Mouse (Mus musculus): ENCODE results near the gene Tctex1d1.

The Tctex1d1 gene

DNA sequence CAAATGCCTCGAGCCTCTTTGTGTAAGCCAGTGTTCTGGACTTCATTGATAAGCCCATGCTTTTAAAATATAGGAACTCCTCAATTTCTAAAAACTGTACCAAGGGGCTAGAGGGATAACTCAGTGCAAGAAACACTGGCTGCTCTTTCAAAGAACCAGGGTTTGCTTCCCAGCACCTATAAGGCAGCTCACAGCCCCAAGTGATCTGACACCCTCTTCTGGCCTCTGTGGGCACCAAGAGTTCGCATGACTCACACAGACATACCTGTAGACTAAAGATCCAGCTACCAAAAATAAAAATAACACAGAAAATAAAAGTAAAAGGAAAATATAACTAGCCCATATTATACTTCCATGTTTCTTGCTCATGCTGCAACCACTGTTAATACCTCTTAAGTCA, 9.3 kb downstream of the Tctex1d1 start:
- no peak for DNase-seq (ENCODE audit: inconsistent ontology term)

DNA sequence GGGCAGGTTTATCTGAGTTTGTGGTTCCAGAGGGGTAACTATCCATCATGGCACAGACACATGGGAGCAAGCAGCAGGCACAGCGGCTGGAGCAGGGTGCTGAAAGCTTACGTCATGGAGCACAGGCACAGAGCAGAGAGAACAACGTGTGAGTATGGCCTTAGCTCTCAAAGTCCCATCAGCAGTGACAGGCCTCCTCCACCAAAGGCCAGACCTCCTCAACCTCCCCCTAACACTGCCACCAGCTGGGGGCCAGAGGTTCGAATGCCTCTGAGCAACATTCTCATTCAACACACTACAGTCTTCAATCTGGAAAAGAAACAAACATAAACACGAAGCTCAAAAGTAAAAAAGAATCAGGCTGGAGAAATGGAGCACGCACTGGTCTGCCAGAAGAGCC, 10.1 kb downstream of the Tctex1d1 start:
- DNase-seq (ENCODE audit: inconsistent ontology term) = no peak

DNA sequence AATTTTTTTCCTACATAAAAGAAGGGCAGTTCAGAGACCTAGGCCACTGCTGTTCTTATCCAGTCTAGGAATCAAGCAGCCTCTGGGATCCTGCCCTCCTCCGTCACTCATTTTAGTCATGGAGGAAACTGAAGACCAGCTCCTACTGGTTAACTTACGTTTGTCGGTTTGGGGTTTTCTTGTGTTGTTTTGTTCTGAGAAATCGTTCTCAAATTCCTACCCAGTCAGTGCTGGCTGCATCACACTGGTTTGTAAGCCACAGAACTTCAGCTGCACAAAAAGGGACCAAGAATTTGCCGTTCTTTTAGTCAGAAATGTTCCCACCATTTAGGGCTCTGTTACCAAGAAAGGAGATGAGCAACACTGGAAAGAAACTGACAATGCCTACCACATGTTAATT, 11.0 kb downstream of the Tctex1d1 start:
- DNase-seq (ENCODE audit: inconsistent ontology term) = no peak

DNA sequence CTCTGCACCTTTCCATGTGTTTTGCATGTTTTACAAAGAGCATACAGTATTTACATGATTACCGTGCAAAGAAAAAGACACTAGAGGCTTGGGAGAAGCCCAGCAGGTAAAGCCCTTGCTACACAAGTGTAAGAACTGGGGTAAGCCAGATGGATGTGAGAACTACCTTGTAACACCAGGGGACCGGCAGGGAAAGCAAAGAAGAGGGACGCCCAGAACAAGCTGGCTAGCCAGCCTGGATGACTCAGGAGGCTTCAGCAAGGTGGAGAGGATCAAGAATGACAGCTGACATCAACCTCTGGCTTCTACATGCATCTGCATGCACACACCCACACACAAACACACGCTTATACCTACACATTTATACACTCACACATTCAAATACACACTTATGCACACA, 11.6 kb downstream of the Tctex1d1 start:
- DNase-seq (ENCODE audit: inconsistent ontology term) = no peak

DNA sequence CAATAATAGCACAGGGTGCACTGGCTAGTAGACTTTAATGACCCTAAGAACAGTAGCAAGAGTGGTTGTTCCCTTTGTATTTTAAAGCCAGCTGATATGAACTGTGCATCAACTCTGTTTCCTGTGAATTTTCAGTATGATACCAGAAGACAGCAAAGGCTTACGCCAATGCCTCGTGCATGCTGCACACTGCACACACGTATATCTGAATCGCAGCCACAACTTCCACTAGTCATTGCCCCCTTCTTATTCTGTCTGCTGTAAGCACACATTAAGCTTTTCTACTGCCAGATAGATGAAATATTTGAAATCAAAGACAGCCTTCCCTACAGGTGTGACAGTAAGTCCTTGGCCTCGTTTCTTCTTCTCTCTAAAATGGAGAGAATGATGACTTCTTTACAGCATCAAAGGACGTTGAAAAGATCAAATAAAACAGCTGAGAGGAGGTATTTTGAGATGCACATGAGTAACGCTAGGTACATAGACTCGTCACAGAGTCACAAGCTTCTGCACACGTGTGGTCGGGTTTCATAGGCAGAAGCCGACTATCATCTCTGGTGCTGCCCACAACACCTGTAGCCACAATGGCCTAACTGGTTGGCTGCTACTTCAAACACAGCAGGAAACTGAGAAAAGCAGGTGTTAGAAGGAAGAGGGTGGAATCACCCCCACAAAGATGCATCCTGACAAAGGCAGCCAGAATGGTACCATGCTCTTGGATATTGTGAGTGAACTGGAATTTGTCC, 12.4 kb downstream of the Tctex1d1 start:
- no peak for DNase-seq (ENCODE audit: inconsistent ontology term)

DNA sequence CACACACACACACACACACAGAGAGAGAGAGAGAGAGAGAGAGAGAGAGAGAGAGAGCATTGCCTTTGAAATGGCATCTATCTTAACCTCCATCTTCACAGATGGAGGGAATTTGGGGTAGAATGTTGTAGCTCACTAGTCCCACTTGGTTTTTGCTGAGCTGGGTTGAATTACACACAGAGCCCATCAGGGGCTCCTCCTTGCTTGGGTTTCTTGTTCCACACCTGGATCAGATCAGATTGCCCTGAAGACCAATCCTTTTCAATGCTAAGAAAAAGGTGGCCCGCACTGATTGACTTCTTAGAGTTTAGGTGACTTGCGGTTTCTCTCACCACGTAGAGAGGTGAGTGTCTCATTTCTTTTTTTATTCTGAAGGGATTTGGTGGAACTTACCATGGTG, 13.3 kb downstream of the Tctex1d1 start:
- DNase-seq (ENCODE audit: inconsistent ontology term) = no peak

DNA sequence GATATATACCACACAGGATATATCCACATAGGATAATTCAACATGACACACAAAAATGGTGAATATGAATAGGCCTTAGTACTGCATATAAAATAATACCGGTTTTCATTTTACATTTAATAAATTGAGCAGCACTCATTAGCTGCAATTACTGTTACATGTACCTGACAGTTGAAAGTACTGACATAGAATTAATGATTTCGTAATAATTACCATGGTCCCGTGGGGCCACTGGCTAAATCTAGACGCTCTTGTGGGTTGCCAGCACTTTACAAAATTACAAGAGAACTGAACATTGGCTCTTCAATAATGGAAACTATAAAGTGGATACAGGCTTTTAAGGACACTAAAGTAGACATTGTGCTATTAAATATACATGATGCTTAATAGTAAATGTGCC, 26.3 kb downstream of the Tctex1d1 start:
- DNase-seq (ENCODE audit: inconsistent ontology term) = no peak

DNA sequence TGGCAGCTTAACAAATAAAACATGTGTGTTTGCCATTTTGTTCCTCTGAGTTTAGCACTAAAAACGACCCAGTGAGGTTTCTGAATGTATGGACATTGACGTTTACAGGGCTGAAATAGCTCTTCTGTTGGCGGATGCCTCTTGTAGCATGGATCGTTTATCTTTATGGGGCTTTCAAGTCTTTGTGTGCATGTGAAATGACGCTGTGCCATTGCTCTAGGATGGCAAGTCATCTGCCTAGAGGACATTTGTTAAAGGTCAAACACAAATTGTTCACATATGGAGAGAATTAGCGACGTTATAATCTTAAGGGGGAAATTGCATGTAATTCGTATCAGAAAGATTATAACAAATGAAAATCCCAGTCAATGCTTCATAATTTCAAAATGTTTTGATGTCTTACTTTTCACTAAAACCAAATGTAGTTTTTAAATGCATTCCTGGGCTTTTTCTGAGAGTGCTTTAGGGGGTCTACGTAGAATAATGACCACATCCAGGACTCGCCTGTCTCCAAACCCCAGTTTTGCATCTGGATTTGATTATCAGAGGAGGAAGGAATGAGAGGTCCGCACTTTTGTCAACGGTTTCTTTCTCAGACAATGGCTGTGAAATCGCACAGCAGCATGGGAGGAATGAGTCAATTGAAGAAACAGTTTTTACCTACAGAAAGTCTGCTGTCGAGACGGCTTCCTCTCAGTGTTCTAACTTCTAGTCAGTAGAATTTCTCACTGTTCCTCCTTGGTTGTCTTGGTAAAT, 27.0 kb downstream of the Tctex1d1 start:
- no peak for DNase-seq (ENCODE audit: inconsistent ontology term)

DNA sequence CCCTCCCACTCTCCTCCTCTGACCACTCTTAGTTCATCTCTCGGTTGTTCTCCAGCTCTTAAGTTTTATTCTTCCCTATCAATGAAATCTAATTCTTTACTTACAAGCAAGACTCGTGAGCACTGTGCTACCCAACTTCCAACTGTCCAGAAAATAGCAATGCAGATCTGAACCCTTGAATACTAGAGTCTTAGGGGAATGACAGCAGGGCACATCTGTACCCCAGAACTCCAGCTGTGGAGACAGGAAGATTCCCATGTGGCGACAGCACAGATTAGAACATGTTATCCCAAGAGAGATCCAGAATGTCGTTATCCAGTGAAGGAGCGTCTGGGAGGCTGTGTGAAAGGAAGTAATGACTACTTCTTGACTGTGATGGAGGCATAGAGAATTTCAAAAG, 27.9 kb downstream of the Tctex1d1 start:
- no peak for DNase-seq (ENCODE audit: inconsistent ontology term)

DNA sequence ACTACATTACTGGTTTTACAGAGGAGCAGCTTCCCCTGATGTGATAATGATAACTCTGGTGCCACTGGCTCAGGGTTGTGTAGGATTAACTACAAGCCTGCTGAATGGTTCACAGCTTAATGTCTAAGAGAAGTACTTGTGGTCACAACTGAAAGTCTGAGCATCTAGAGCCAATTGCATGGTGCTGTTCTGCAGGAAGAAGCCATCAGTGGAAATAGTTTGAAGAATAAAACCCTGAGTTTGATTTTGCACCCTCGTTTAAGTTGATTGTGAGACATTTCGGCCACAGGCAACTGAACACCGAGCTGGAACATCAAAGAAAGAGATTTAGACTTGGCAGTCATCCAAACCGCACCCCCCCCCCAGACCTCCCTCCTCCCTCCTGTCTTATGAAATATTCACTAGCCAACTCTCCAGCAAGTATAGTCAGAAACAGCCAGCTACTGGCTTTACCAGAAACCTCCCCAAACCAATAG, 28.6 kb downstream of the Tctex1d1 start:
- DNase-seq (ENCODE audit: inconsistent ontology term) = peak; percentile 72

DNA sequence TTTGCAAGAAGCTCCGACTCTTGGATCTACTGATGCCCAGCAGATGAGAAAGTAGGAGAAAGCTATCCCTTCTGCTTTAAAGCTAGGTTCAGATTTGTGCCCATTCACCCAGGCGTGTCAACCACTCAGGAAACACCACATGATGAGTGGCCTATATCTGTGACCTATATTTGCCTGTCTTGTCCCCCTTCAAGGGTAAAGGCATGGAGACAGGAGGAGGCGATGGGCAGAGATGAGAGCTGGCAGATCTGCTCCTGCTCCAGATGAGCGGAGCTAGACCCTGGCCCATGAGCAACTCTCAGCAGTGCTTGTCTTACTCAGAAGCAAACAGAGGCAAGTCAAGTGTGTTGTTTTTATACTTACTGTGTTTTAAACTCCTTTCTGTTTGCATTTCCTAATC, 32.3 kb downstream of the Tctex1d1 start:
- DNase-seq (ENCODE audit: inconsistent ontology term) = no peak

DNA sequence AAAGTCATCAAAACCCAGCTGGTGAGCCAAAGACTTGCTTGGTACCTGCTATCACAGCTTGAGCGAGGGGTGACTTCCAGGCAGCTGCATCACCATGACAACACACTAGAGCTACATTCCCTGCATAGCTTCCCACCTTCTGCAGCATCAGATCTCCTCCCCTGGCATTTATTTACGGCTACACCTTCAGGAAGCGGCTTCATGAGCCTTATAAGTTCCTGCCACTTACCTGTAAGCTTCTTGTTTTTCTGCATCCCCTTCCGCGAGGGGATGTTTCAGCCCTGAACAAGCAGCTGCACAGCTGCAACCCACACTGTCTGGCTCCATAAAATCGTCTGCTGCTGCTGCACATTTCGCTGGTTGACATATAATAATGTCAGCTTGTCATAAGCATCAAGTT, 33.4 kb downstream of the Tctex1d1 start:
- no peak for DNase-seq (ENCODE audit: inconsistent ontology term)

DNA sequence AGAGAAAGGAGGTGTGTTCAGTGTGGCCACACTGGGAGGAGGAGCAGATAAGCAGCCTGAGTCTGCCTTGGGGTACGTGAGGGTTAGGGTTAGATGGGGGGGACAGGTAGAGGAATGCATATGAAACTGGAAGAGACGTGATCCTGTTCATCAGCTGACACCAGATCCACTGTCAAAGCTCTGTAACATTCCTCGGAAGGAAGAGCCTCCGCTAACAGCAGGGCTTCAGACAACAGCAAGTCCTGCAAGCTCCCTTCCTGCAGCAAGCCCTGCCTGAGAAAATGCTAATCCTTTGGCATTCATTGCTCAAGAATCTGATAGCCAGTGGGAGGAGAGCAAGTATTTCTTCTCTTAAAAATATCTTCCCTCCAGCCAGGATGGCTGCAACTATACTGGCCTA, 35.1 kb downstream of the Tctex1d1 start:
- no peak for DNase-seq (ENCODE audit: inconsistent ontology term)

DNA sequence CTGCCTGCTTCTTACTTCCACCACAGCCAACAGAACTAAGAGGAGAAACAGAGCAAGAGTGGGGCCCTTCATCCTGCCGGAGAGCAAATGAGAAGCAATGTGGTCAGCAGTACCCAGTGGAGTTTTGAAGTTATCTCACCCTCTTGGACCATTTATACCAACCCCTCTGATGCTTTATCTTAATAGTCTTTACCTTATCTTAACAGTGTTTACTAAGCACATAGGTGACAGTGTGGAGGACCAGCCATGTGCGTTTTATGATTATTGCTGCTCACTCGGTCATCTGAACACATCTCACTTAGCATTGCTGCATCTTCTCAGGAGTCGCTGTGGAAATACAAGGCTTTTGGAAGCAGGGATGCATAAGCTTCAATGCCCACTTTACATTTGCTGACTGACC, 48.2 kb downstream of the Tctex1d1 start, which contains the start of gene Insl5:
TSS of gene Insl5 (minus strand) at position 222 of the 400 bp plus-strand sequence.
- DNase-seq (ENCODE audit: inconsistent ontology term) = no peak

DNA sequence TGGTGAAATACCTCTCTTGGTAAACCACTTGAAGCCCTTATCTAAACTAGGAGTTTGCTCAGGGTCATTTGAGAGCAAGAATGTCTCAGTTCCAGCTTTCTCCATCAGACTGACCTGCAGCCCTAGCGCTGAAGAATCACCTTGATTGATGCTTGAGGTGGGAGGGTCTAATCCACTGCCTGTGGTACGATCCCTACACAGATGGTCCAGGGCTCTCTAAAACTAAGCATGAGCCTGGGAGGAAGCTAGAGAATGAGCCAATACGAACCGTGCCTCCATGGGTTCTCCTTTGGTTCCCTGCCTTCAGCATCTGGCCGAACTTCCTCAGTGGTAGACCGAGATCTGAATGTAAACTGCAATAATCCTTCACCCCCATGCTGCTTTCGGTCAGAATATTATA, 49.3 kb downstream of the Tctex1d1 start:
- DNase-seq (ENCODE audit: inconsistent ontology term) = no peak

DNA sequence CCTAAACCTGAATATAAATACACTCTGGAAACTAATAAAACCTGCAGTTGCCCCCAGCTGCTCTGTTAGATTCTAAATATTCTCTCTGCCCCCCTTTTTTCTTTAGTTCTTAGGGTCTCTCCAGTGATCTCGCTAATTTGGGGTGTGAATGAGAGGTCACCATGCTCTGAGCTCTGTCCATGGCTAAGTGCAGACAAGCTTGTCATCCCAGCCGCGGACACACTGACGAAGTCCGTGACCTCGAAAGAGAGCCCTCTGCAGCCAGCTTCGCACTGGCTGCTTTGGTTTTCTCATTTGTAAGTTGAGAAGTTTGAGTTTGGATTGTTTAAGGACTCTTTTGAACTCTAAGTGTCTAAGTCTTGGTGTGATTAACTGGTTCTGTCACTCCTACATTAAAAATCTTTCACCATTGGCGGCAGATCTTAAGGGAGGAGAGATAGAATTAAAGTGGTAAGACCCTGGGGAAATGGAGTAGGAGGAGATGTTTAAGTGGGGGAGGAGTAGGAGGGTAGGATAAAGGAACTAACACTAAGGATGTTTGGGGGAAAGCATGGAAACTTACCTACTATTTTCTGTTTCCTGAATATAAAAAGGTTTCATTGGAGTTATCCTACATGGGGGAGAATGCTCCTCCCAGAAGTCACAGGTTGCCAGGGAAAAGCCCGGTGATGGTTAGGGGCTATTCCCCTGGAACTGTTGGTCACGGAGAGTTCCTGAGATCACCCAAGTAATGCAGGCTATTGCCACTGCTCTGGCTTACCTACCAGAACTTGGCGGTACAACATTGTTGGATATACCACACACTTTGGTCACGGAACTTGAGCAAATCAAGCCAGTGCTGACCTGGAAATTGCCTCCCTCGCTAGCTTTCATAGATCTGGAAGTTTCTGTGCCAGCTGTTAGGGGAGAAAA, 50.0 kb downstream of the Tctex1d1 start:
- DNase-seq (ENCODE audit: inconsistent ontology term) = no peak

DNA sequence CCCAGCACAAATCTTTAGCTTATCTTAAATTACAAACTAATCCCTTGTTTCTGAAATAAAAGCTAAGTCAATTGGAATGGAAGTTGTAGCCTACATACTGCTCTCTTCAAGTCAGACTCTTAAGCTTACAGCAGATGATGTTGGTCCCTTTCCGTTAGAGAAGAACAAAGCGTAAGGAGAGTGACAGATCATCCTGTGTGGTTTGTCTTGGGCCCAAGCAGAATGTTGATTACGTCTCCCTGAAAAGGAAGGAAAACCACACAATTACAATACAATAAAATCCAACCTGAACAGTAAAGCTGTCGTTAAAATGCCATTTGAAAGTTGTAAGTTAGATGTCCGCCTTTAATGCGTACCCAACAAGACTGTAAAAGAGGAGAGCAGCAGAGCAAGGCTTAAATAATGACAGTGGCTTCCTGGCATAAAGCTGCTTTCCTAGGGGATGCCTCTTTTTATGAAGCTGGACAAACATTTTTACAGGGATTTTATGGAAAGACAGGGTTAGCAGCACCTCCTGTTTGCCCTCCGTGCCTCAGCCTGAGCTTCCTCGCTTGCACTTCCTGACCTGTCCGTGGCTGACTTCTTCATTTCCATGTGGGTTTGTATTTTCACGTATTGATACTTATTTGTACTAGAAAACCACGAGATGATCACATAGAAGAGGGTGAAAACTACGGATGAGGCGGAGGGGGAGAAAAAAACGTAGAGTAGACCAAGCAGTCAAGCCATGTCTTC, 60.9 kb downstream of the Tctex1d1 start:
- no peak for DNase-seq (ENCODE audit: inconsistent ontology term)

DNA sequence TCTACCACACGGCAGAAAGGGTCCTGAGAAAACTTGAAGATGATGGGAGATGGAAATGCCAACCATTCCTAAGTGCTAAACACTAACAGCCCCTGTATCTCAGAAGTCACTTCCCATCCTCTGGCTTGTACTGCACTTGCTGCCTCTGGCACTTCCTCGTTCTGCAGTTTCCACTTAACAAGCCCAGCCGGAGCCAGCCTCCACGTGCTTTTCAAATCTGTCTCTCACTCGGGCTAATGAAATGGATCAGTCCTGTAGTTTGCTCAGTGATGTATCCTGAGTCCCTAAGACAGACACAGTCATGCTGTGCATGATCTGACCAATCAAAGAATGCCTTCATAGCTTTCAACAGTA, 61.4 kb downstream of the Tctex1d1 start:
- DNase-seq (ENCODE audit: inconsistent ontology term) = no peak

DNA sequence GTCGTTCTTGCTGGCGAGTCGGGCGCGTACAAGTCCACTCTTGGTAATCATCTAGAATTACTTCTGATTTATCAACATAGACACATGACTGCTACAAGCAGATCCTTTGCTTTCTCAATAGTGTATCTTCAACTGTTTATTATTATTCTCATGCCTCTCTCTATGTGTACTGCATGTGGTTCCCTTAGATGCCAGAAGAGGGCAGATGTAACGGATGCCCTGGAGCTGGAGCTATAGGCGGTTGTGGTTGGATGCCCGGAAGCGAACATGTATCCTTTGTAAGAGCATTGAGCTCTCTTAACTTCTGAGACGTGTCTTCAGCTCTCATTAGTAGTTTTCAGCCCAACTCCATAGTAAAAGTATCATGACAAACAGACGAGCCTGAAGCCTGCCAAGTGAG, 64.6 kb downstream of the Tctex1d1 start:
- DNase-seq (ENCODE audit: inconsistent ontology term) = no peak

DNA sequence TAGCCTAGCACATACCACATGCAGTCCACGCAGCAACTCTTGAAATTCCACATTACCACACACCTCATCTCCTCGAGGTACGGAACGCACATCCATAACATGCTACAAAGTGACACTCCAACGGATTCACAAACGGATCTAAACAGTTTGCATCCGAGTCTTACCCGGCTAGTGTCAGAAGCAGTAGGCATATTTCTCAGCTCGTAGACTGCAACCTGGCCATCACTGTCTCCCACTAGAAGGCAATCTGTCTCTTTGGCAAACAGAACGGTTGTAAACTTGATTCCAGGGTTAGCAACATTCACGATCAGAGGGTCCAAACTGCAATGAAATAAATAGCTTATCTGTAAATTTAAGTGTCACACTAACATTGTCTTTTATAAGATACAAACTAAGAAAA, 69.6 kb downstream of the Tctex1d1 start:
- DNase-seq (ENCODE audit: inconsistent ontology term) = no peak
